Mouse (Mus musculus) spleen, adult 2 months (tissue): ENCODE measurements around the gene Itga9.

Experiments
- CTCF ChIP-seq: fragments of 200-500 bp; IDR thresholded peaks from 2 replicates; pipeline ENCODE4 v1.5.1; 2011; ENCODE audit warnings: mild to moderate bottlenecking, inconsistent platforms; ENCODE audit not compliant: insufficient read depth, insufficient read length, insufficient replicate concordance; ENCODE audit errors: extremely low read depth
- POLR2A ChIP-seq: fragments of 200-500 bp; IDR thresholded peaks from 2 replicates; pipeline ENCODE4 v1.6.1; 2011; ENCODE audit warnings: low read depth, low read length, inconsistent platforms

DNA sequence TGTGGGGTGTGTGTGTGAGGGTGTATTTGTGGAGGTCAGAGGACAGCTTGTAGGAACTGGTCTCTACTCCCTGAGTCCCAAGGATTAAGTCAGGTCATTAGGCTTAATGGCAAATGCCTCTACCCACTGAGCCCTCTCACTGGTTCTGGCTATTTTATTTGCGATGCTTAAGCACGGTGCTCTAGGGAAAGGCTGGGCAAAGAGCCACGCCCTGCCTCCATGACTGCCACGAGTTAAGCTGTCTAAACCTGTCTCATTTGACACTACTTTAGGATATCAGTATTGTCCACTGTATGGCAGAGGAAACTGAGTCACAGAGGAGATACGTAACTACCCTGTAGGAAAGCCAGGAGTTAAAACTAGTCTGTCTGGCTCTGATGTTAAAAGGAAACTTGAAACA is 337.5 kb downstream of the Itga9 start:
- TF ChIP-seq POLR2A (no peak), CTCF (no peak)
